Mouse (Mus musculus) telencephalon, adult 2 months (tissue): ENCODE measurements around the gene Mtmr2.
A peak's percentile ranks its signal among the peaks of the same experiment; 100 is the strongest.

ENCODE experiments used
- DNase-seq: peaks from one replicate; pipeline ENCODE4 v3.0.0-alpha.2; 2011; ENCODE audit warnings: low read depth, low spot score

The Mtmr2 gene

DNA sequence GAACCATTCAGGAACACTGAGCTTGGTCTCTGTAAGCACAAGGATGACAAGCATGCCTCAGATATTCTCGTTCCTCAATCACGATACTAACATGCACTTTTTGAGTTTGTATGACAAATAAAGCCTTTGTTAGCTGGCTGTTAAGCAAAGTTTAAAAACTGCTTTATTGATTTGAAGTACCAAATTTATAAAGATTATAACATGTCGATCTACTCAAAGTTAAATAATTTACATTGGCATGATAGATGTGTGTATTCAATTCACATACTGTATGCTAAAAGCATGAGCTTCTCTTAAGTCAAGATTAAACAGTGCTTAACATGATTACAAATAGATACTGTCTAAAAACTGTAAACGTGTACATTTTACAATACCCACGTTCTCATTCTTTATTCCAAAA is 59.4 kb downstream of the Mtmr2 start:
- DNase-seq, result no peak

GRCm38 (mm10) chr9:13809937-13810336 is 61.7 kb downstream of the Mtmr2 start:
- no peak for DNase-seq

- no peak for DNase-seq
Observed at GRCm38 (mm10) chr9:13818369-13818768, 70.2 kb downstream of the Mtmr2 start.

DNA sequence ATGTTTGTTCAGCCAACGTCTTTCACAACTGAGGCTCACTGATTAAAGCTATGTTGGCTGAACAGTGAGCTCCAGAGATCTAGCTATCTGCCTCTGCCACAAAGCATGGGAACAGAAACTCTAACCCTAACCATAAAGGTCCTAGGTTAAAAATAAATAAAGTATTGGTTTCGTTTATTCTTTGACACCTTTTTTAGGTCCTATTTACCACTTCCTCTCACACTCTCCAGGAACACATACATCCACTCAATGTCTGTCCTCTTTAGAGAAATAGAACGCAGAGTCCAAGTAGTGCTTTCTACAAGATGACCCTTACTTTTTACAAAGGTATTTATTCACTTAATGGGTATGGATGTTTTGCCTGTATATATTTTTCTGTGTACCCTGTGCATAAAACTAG is 72.6 kb downstream of the Mtmr2 start:
- no peak for DNase-seq

DNA sequence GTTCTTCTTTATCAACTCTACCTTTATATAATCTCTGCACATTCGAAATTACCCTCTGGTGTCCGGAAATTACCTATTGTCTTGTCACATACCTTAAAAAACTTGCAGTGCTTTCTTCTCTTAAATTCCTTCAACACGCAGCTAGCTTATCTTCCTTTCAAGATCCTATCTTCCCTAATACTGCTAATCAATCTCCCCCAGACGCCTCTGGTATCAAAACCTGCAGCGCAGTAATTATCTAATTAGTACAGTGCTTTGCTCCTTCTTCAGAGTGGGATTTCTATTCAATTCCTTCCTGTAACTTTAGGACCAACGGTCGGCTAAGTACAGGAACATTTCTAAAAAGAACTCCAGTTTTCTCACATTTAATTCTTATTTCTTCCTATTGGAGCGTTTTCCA is 77.7 kb downstream of the Mtmr2 start:
- DNase-seq, result no peak

- peak; percentile 18 for DNase-seq
Observed at GRCm38 (mm10) chr9:13826391-13826805, 78.2 kb downstream of the Mtmr2 start.

DNA sequence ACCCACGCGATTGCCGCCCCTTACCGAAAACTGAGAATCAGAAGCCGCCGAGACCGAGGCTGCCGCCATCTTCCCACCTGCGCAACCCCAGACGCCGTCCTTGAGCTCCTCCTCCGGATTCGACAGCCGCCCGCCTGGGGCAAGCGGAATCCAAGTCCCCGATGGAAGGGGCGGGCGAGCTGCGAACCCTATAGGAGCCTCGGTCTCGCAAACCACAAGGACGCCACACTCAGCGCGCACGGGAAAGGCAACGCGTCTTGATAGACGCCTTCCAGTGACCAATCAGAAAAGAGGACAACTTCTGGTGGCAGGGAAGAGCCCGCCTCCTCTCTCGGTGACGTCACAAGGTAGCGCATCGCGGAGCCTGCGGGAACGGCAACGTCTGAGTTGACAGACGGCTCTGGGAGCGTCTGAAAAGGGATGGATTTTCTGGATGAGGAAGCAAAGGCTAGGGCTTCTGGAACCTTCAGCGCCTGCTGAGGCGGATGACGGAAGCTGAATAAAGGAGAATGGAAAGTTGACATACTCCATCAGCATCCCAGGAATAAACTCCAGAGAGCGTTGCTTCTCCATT is 78.7 kb downstream of the Mtmr2 start, which contains the start of gene Cep57:
Gene Cep57, minus strand, starts transcription at position 276 of the 574 bp plus-strand sequence.
- DNase-seq, result peak; percentile 99

DNA sequence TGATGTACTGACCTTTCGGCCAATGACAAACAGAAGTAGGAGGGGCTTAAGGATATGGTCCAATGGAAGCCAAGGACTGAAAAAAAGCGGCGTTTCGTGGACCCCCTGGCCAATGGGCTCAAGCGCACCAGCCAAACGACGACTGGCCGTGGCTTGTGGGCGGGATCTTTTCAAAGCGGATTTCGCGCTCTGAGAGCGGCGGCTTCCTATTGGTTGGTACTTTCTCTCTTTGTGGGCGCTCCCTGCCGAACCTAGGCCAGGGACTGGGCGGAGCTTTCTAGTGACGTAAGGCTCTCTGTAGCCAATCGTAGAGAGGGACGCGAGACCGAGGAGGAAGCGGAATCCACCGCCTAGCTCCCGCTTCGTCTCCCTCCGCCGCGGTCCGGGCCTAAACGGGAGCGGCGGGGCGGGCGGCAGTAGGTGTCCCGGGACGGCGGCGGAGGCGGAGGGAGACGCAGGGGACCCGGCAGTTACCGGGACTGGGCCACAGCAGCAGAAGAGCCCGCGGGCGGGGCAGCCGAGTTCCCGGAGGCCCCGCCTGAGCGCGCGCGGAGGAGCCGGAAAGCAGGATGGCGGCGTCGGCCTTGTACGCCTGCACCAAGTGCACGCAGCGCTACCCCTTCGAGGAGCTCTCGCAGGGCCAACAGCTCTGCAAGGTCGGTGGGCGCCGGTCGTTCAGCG is 79.3 kb downstream of the Mtmr2 start, which contains the start of gene Fam76b:
Gene Fam76b, plus strand, starts transcription at position 311 of the 681 bp plus-strand sequence.
- DNase-seq, result peak; percentile 100

GRCm38 (mm10) chr9:13828087-13828441 is 79.9 kb downstream of the Mtmr2 start:
- no peak for DNase-seq

GRCm38 (mm10) chr9:13835256-13835655 is 87.0 kb downstream of the Mtmr2 start:
- no peak for DNase-seq

GRCm38 (mm10) chr9:13836726-13837125 is 88.5 kb downstream of the Mtmr2 start:
- DNase-seq, result no peak

GRCm38 (mm10) chr9:13847591-13847990 is 99.4 kb downstream of the Mtmr2 start:
- DNase-seq, result no peak

GRCm38 (mm10) chr9:13848481-13849480 is 100.6 kb downstream of the Mtmr2 start:
- peak; percentile 33 for DNase-seq

DNA sequence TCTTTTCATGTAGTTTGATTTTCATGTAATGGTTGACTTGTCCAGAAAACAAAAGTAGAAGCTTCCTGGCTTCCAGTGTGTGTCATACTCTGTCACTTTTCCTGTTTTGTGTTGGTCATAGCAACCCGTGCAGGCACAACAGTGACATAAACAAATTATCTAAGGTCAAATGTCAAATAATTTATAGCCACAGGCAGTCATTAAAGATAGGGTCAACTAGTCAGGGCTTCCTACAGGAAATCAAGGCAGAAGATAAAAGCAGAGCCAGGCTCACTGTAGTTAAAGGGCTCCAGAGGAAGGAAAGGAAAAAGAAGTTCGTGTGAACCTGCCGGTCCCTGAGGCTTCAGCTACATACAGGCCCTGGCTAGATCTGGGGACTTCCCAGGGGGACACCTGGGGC is 105.7 kb downstream of the Mtmr2 start:
- DNase-seq, result no peak
